Mouse (Mus musculus): ENCODE results near the gene Snx7.

DNA sequence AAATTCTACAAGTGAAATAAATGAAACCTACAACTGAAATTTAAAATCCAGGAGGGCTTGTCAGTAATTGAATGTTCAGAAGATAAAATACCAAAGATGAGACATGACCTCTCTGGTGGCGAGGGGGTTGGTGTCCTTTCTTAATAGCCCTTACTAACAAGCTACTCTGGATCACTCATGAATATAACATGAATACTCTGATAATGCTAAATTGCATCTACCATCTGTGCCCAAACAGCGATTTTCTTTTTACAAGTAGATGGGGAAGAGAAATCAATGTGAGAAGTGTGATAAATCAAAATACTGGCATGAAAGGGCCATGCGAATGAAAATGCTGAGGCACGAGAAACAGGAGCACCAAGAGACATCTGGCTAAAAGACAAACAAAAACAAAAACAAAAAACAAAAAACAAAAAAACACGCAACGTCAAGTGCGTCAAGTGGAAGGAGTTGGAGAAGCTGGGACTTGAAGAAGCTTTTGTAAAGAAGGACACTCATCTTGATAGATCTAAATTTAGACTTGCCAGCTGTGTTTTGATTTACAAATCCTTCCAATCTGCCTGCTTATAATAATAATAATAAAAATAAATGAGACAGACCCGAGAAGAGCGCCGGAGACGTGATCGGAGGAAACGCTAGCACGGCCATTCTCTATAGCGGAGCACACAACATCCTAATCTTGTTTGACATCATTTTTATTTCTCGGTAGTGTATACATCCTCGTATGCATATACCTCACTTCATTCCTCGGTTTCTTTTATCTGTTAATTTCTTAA lies 17.3 kb downstream of the Snx7 start:
- no peak for TF ChIP-seq POLR2A (IDR thresholded peaks at IDR 0.05; ENCODE audit: insufficient read depth, low read depth, low read length)
- no peak for TF ChIP-seq CTCF (IDR thresholded peaks at IDR 0.05)
